Mouse (Mus musculus) forebrain, postnatal 0 days (tissue): ENCODE measurements at regions not wholly inside any gene's neighbourhood (a gene's known extent, or its start where the extent isn't known, plus 50 kb on each side); places are given as distances from the start of the nearest gene placed in this dataset.

Experiments
- ATAC-seq: fragments of 200-750 bp; cut with Nextera tagmentation; 2 replicates; pipeline ENCODE4 v1.8.0; 2017; ENCODE audit warnings: mild to moderate bottlenecking, moderate library complexity
- DNase-seq: peaks from one replicate; pipeline ENCODE4 v3.0.0-alpha.2; 2015
- H3K27ac ChIP-seq: fragments of 300-500 bp; sonication (generic); 2 replicates; pipeline ENCODE4 v1.5.1; 2014; ENCODE audit warnings: low read depth, mild to moderate bottlenecking, antibody characterized with exemption, low read length, moderate library complexity, mixed read lengths
- H3K27me3 ChIP-seq: fragments of 300-500 bp; sonication (generic); 2 replicates; pipeline ENCODE4 v1.6.1; 2014; ENCODE audit warnings: mild to moderate bottlenecking, low read length, mixed read lengths; ENCODE audit not compliant: insufficient read depth
- H3K36me3 ChIP-seq: fragments of 300-500 bp; sonication (generic); 2 replicates; pipeline ENCODE4 v1.6.1; 2014; ENCODE audit warnings: mild to moderate bottlenecking, moderate library complexity; ENCODE audit not compliant: insufficient read depth
- H3K4me1 ChIP-seq: fragments of 300-500 bp; sonication (generic); 2 replicates; pipeline ENCODE4 v1.6.1; 2014; ENCODE audit warnings: antibody characterized with exemption; ENCODE audit not compliant: insufficient read depth
- H3K4me2 ChIP-seq: fragments of 300-500 bp; sonication (generic); 2 replicates; pipeline ENCODE4 v1.6.1; 2014; ENCODE audit warnings: low read depth, mild to moderate bottlenecking, moderate library complexity
- H3K4me3 ChIP-seq: fragments of 300-500 bp; sonication (generic); 2 replicates; pipeline ENCODE4 v1.5.1; 2014; ENCODE audit warnings: low read depth, low read length, mixed read lengths
- H3K9ac ChIP-seq: fragments of 300-500 bp; sonication (generic); 2 replicates; pipeline ENCODE4 v1.6.1; 2014; ENCODE audit warnings: mild to moderate bottlenecking
- H3K9me3 ChIP-seq: fragments of 300-500 bp; sonication (generic); 2 replicates; pipeline ENCODE4 v1.6.1; 2016; ENCODE audit warnings: low read length
- CTCF ChIP-seq: sonication (generic); IDR thresholded peaks from 2 replicates; pipeline ENCODE4 v1.5.1; 2016; ENCODE audit warnings: antibody characterized with exemption, control low read depth, low read depth
- WGBS: fragments of 180-500 bp; shearing (Covaris S2); extraction: QIAGEN DNeasy Blood & Tissue Kit; methylation state at CpG from one replicate; pipeline ENCODE4 v1.1.7; 2014; 5-methylcytosine and 5-hydroxymethylcytosine counted together

- H3K4me2 ChIP-seq: no peak overlapping the region
- H3K36me3 ChIP-seq: no peaks in the 10 kb centered on the region
- no peaks in the 10 kb centered on the region for H3K27me3 ChIP-seq
- TF ChIP-seq CTCF: no peak
- no peak overlapping the region for H3K4me3 ChIP-seq
- no peak for ATAC-seq
- no peaks in the 10 kb centered on the region for H3K4me1 ChIP-seq
- 39% methylated on average over 6 of the region's 6 CpGs for WGBS
- no peak overlapping the region for H3K27ac ChIP-seq
- no peak for DNase-seq
- no peaks in the 10 kb centered on the region for H3K9me3 ChIP-seq
- H3K9ac ChIP-seq: no peak overlapping the region
These were observed 62.5 kb downstream of the Arrdc4 start for GRCm38 (mm10) chr7:68686396-68687139.

GRCm38 (mm10) chr7:68682929-68683643 is 66.0 kb downstream of the Arrdc4 start:
- H3K9me3 ChIP-seq: no peaks in the 10 kb centered on the region
- DNase-seq: no peak
- H3K4me3 ChIP-seq: no peak overlapping the region
- ATAC-seq: no peak
- H3K36me3 ChIP-seq: no peaks in the 10 kb centered on the region
- no peak overlapping the region for H3K27ac ChIP-seq
- H3K4me1 ChIP-seq: no peaks in the 10 kb centered on the region
- TF ChIP-seq CTCF: no peak
- H3K4me2 ChIP-seq: no peak overlapping the region
- H3K27me3 ChIP-seq: no peaks in the 10 kb centered on the region
- WGBS: 66% methylated on average over 5 of the region's 5 CpGs
- no peak overlapping the region for H3K9ac ChIP-seq

- TF ChIP-seq CTCF: no peak
- Histone ChIP-seq H3K4me2 (peak overlapping the region; percentile 29), H3K27ac (no peak overlapping the region), H3K9me3 (no peaks in the 10 kb centered on the region), H3K27me3 (no peaks in the 10 kb centered on the region), H3K9ac (no peak overlapping the region), H3K4me1 (no peaks in the 10 kb centered on the region), H3K4me3 (peak overlapping the region; percentile 16; the same call in 1 of the 2 replicates), H3K36me3 (no peaks in the 10 kb centered on the region)
- peak; percentile 75 for ATAC-seq
- peak; percentile 54 for DNase-seq
- 22% methylated on average over 6 of the region's 6 CpGs for WGBS
These were observed 66.7 kb downstream of the Arrdc4 start for GRCm38 (mm10) chr7:68682318-68682728.

- Histone ChIP-seq H3K27me3 (no peaks in the 10 kb centered on the region), H3K4me2 (no peak overlapping the region), H3K4me3 (no peak overlapping the region), H3K9ac (no peak overlapping the region), H3K27ac (no peak overlapping the region), H3K9me3 (no peaks in the 10 kb centered on the region), H3K4me1 (no peaks in the 10 kb centered on the region), H3K36me3 (no peaks in the 10 kb centered on the region)
- DNase-seq: no peak
- no peak for TF ChIP-seq CTCF
- ATAC-seq: no peak
- WGBS: 47% methylated on average over 3 of the region's 3 CpGs
These were observed 69.3 kb downstream of the Arrdc4 start for GRCm38 (mm10) chr7:68679770-68680169.

- WGBS: 72% methylated on average over 12 of the region's 12 CpGs
- no peaks in the 10 kb centered on the region for H3K9me3 ChIP-seq
- ATAC-seq: no peak
These were observed 81.0 kb downstream of the Arrdc4 start for GRCm38 (mm10) chr7:68667790-68668732.

GRCm38 (mm10) chr7:68667215-68667614 is 81.8 kb downstream of the Arrdc4 start:
- Histone ChIP-seq H3K9ac (no peak overlapping the region), H3K4me3 (no peak overlapping the region), H3K27me3 (no peaks in the 10 kb centered on the region), H3K9me3 (no peaks in the 10 kb centered on the region), H3K27ac (no peak overlapping the region), H3K4me1 (no peaks in the 10 kb centered on the region), H3K36me3 (no peaks in the 10 kb centered on the region), H3K4me2 (no peak overlapping the region)
- DNase-seq: no peak
- peak; percentile 59 for TF ChIP-seq CTCF
- ATAC-seq: no peak
- WGBS: 56% methylated on average over 4 of the region's 4 CpGs

More at GRCm38 (mm10) chr7:68667790-68668732, 81.0 kb downstream of the Arrdc4 start:
- Histone ChIP-seq H3K27me3 (no peaks in the 10 kb centered on the region), H3K4me3 (no peak overlapping the region), H3K4me1 (no peaks in the 10 kb centered on the region), H3K36me3 (no peaks in the 10 kb centered on the region), H3K9ac (no peak overlapping the region), H3K27ac (no peak overlapping the region), H3K4me2 (no peak overlapping the region)
- no peak for TF ChIP-seq CTCF
- DNase-seq: no peak
